Mouse (Mus musculus) central nervous system, embryonic 11.5 days (tissue): ENCODE measurements around the gene Kcnj5. TPM values are rescaled to one million over a fixed set of nuclear protein-coding genes. Genes with fewer than 3 reads are reported as not detected.

Experiments
- polyA plus RNA-seq: library from polyadenylated mRNA; depleted of rRNA; stranded (reverse); fragments of >200 nt; gene quantifications from 2 replicates; pipeline ENCODE4 v1.2.3, GENCODE M21; 2012; rRNA removed

Gene Kcnj5
- polyA plus RNA-seq: 1.1 and 1.3 TPM in 2 replicates

DNA sequence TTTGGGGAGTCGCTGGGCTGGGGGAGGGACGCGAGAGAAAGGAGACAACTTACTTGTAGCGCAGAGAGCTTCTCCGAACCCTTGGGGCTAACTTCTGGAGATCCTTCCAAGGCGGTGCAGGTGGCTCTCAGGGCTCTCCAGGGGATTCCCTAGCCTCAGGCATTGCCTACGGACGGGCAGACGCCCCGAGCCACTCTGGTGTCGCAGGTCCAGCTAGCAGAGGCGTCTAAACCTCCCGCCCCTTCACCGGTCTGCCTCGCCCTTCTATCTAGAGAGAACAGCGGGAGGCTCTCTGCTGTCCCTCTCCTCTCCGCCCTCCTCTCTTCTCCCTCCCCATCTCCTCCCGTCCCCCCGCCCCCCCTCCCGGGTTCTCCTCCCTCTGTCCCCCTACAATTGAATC lies at the start of gene Kcnj5:
TSS of gene Kcnj5 (minus strand) at position 300 of the 400 bp plus-strand sequence.

GRCm38 (mm10) chr9:32372202-32372601 lies 28.1 kb upstream of the Kcnj5 start, which contains the start of gene Kcnj1:
Gene Kcnj1 (plus strand): TSS chr9:32372493.

Other genes with a start within 250 kb of the Kcnj5 start
- 4.1 and 7.5 TPM in 2 replicates for gene Arhgap32, start 228.2 kb downstream of the Kcnj5 start, polyA plus RNA-seq
- not detected in 2 replicates for gene Kcnj1, start 28.1 kb upstream of the Kcnj5 start, polyA plus RNA-seq
- 5.0 and 17.2 TPM in 2 replicates for gene Fli1, start 198.5 kb upstream of the Kcnj5 start, polyA plus RNA-seq